Mouse (Mus musculus): ENCODE data around the gene Ccdc71. TPM values are rescaled to one million over a fixed set of nuclear protein-coding genes. Genes with fewer than 3 reads are reported as not detected.

Gene Ccdc71
- polyA plus RNA-seq, 1 experiment from 2014 or later, result 55.7 TPM

DNA sequence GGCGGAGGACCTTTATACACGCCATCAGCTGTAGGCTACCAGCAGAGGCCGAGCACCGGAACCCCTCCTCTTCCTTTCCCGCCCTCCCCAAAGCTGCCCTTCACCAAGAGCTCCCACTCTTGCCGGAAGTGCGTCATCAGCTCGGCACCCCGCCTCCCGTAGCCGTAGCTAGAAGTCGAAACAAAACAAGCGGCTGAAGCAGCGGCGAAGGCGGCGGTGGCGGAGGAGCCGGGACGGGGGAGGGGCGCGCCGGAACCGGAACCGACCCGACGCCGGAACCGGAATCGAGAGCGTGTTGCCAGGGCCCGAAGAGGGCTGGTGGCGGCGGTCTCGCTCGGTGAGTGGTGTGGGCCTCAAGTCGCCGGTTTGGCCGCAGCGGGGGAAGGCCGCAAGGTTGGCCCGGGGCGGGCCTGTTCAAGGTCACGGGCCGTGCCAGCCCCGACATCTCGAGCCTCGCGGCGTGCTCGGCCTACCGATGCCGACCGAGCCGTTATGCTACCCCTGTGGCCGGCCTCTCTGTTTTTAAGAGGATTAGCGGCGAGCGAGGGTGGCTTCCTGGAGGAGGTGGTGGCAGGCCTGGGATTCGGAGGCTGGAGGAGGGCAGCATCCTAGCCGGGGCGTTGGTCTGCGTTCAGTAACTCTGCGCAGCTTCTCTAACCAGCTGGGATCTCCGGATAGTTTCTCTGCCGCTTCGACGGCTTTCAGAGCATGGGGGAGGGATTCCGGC lies 30.4 kb downstream of the Ccdc71 start, which contains the start of gene Usp19:
Gene Usp19, plus strand, starts transcription at position 44 of the 727 bp plus-strand sequence.
- peak; percentile 95 for ATAC-seq (ENCODE audit: insufficient read depth, low FRiP score)
- WGBS, result under 1% methylated on average over 69 of the region's 69 CpGs
- H3K4me3 ChIP-seq (replicated peaks; ENCODE audit: low read length), result peak within 1 kb of the TSS; percentile 97
- no peaks in the 10 kb centered on the region for H3K27me3 ChIP-seq (ENCODE audit: control insufficient read depth, insufficient read depth, low read length)
- H3K27ac ChIP-seq (ENCODE audit: low read length), result peak within 1 kb of the TSS; percentile 99
- peaks cover 18% of the 10 kb centered on the region for H3K4me1 ChIP-seq (ENCODE audit: control insufficient read depth, insufficient read depth, low read length)
- H3K4me2 ChIP-seq (ENCODE audit: low read depth, low read length), result peak within 1 kb of the TSS; percentile 75
- H3K9ac ChIP-seq (ENCODE audit: low read length), result peak within 1 kb of the TSS; percentile 95
- no peaks in the 10 kb centered on the region for H3K9me3 ChIP-seq (replicated peaks; ENCODE audit: control insufficient read depth, low read length)
- peaks cover 47% of the 10 kb centered on the region for H3K36me3 ChIP-seq (ENCODE audit: control insufficient read depth, insufficient read depth, low read length)

DNA sequence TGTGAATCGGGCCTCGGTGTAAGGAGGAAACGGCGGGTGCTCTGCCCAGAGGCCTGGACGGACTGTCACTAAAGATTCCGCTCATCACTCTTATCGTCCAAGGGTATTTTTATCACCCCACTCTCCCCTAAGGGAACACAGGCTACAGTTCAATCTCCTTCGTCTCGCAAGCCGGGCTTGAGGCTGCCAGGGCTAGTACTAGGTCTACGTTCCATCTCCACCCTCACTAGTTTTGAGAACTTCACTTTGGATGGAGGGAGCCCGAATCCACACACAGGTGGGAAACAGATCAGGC lies 30.9 kb downstream of the Ccdc71 start:
- Histone ChIP-seq H3K27ac (ENCODE audit: low read length) (peak overlapping the region; percentile 99), H3K9me3 (replicated peaks; ENCODE audit: control insufficient read depth, low read length) (no peaks in the 10 kb centered on the region), H3K27me3 (ENCODE audit: control insufficient read depth, insufficient read depth, low read length) (no peaks in the 10 kb centered on the region), H3K9ac (ENCODE audit: low read length) (peak overlapping the region; percentile 95), H3K4me2 (ENCODE audit: low read depth, low read length) (peak overlapping the region; percentile 75), H3K36me3 (ENCODE audit: control insufficient read depth, insufficient read depth, low read length) (peaks cover 45% of the 10 kb centered on the region), H3K4me1 (ENCODE audit: control insufficient read depth, insufficient read depth, low read length) (peaks cover 18% of the 10 kb centered on the region), H3K4me3 (replicated peaks; ENCODE audit: low read length) (peak overlapping the region; percentile 97)
- 3% methylated on average over 12 of the region's 12 CpGs for WGBS
- no peak for ATAC-seq (ENCODE audit: insufficient read depth, low FRiP score)

DNA sequence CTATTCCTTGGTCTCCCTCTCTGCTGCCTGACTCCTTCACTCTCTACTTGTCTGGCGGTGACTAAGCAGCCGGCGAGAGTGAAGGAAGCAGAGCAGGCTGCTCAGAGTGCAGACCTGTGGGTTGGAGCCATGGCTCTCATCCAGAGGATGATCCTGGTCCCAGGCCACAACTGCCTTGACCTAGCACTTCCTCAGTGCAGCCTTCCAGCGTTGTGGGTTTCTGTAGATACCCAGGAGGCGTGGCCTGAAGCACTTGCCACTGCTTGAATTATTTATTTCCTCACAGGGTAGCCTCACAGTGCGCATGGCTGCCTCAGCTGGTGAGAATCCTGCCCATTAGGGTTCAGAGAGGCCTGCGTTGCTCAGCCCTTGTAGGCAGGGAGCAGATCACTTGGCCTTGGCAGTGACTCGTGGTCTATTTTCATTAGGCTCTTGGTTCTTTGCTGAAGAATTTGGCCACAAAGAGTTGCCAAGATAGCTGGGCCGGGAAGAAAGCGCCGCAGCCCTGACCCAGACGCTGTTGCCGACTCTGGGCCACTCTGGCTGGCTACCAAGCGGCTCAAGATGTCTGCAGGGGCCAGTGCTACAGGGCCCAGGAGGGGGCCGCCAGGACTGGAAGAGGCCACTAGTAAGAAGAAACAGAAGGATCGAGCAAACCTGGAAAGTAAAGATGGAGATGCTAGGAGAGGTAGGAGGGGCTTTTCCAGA lies 31.9 kb downstream of the Ccdc71 start:
- peak overlapping the region; percentile 95 for H3K9ac ChIP-seq (ENCODE audit: low read length)
- 75% methylated on average over 16 of the region's 16 CpGs for WGBS
- peak overlapping the region; percentile 97 for H3K4me3 ChIP-seq (replicated peaks; ENCODE audit: low read length)
- no peak for ATAC-seq (ENCODE audit: insufficient read depth, low FRiP score)
- H3K4me1 ChIP-seq (ENCODE audit: control insufficient read depth, insufficient read depth, low read length), result peaks cover 18% of the 10 kb centered on the region
- peak overlapping the region; percentile 75 for H3K4me2 ChIP-seq (ENCODE audit: low read depth, low read length)
- H3K9me3 ChIP-seq (replicated peaks; ENCODE audit: control insufficient read depth, low read length), result no peaks in the 10 kb centered on the region
- peaks cover 41% of the 10 kb centered on the region for H3K36me3 ChIP-seq (ENCODE audit: control insufficient read depth, insufficient read depth, low read length)
- H3K27ac ChIP-seq (ENCODE audit: low read length), result peak overlapping the region; percentile 14; the same call in 1 of the 2 replicates
- H3K27me3 ChIP-seq (ENCODE audit: control insufficient read depth, insufficient read depth, low read length), result no peaks in the 10 kb centered on the region

DNA sequence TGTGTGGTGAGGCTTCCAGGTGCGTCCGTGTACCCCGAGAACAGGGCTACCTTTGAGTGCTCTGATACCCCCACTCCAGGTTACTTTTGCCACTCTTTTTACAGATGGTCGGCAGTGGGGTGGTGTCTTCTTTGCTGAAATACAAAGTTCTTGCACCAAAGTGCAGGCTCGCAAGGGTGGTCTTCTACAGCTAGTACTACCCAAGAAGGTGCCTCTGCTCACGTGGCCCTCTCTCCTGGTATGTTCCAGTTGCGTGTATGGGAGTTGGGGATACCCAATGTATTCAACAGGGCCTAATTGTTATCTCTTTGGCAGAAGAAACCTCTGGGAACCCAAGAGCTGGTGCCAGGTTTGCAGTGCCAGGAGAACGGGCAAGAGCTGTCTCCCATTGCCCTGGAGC lies 32.9 kb downstream of the Ccdc71 start:
- WGBS, result 95% methylated on average over 8 of the region's 8 CpGs

DNA sequence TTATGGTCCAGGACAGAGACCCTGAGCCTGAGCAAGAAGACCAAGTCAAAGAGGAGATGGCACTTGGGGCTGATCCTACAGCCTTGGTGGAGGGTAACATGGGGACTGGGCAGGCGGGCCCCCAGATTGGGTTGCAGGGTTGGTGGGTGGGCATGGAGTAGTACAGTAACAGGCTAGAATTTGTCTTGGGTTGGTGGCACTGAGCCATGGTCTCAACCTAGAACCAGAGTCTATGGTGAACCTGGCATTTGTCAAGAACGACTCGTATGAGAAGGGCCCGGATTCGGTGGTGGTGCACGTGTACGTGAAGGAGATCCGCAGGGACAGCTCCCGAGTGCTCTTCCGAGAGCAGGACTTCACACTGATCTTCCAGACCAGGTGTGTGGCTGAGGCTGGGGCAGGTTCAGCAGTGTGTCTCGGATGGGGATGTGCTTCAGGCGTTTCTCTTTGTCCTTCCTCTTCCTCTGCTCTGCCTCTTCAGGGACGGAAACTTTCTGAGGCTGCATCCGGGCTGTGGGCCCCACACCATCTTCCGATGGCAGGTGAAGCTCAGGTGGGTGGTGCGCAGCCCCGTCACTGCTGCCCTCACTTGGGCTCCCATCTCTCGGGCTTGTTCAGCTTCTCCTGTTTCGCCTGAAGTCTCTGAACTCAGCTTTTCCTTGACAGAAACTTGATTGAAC lies 34.0 kb downstream of the Ccdc71 start:
- 93% methylated on average over 19 of the region's 19 CpGs for WGBS
- ATAC-seq (ENCODE audit: insufficient read depth, low FRiP score), result no peak
- no peak overlapping the region for H3K27ac ChIP-seq (ENCODE audit: low read length)
- H3K36me3 ChIP-seq (ENCODE audit: control insufficient read depth, insufficient read depth, low read length), result peaks cover 43% of the 10 kb centered on the region
- H3K9ac ChIP-seq (ENCODE audit: low read length), result no peak overlapping the region
- H3K4me3 ChIP-seq (replicated peaks; ENCODE audit: low read length), result no peak overlapping the region
- H3K4me2 ChIP-seq (ENCODE audit: low read depth, low read length), result no peak overlapping the region
- H3K9me3 ChIP-seq (replicated peaks; ENCODE audit: control insufficient read depth, low read length), result no peaks in the 10 kb centered on the region
- H3K4me1 ChIP-seq (ENCODE audit: control insufficient read depth, insufficient read depth, low read length), result peaks cover 18% of the 10 kb centered on the region
- no peaks in the 10 kb centered on the region for H3K27me3 ChIP-seq (ENCODE audit: control insufficient read depth, insufficient read depth, low read length)

More for the DNA sequence above, 32.9 kb downstream of the Ccdc71 start:
- Histone ChIP-seq H3K9me3 (replicated peaks; ENCODE audit: control insufficient read depth, low read length) (no peaks in the 10 kb centered on the region), H3K27ac (ENCODE audit: low read length) (no peak overlapping the region), H3K4me1 (ENCODE audit: control insufficient read depth, insufficient read depth, low read length) (peaks cover 18% of the 10 kb centered on the region), H3K4me2 (ENCODE audit: low read depth, low read length) (no peak overlapping the region), H3K36me3 (ENCODE audit: control insufficient read depth, insufficient read depth, low read length) (peaks cover 41% of the 10 kb centered on the region), H3K27me3 (ENCODE audit: control insufficient read depth, insufficient read depth, low read length) (no peaks in the 10 kb centered on the region), H3K4me3 (replicated peaks; ENCODE audit: low read length) (no peak overlapping the region), H3K9ac (ENCODE audit: low read length) (no peak overlapping the region)
- no peak for ATAC-seq (ENCODE audit: insufficient read depth, low FRiP score)

DNA sequence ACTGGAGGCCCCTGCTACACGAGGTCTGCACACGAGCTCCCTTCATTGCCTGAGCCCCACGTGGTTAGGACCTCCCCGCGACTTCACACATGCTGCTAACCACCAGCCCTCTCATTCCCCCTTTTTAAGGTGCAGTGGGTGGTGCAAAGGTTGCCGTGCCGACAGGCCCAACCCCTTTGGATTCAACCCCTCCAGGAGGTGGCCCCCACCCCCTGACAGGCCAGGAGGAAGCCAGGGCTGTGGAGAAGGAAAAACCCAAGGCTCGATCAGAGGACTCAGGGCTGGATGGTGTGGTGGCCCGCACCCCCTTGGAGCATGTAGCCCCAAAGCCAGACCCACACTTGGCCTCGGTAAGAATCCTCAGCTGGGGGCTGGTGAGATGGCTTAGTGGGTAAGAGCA lies 34.6 kb downstream of the Ccdc71 start:
- 75% methylated on average over 10 of the region's 10 CpGs for WGBS
- peaks cover 18% of the 10 kb centered on the region for H3K4me1 ChIP-seq (ENCODE audit: control insufficient read depth, insufficient read depth, low read length)
- H3K4me2 ChIP-seq (ENCODE audit: low read depth, low read length), result no peak overlapping the region
- no peak overlapping the region for H3K4me3 ChIP-seq (replicated peaks; ENCODE audit: low read length)
- H3K9ac ChIP-seq (ENCODE audit: low read length), result no peak overlapping the region
- peaks cover 49% of the 10 kb centered on the region for H3K36me3 ChIP-seq (ENCODE audit: control insufficient read depth, insufficient read depth, low read length)
- no peaks in the 10 kb centered on the region for H3K9me3 ChIP-seq (replicated peaks; ENCODE audit: control insufficient read depth, low read length)
- no peak overlapping the region for H3K27ac ChIP-seq (ENCODE audit: low read length)
- no peaks in the 10 kb centered on the region for H3K27me3 ChIP-seq (ENCODE audit: control insufficient read depth, insufficient read depth, low read length)
- no peak for ATAC-seq (ENCODE audit: insufficient read depth, low FRiP score)

DNA sequence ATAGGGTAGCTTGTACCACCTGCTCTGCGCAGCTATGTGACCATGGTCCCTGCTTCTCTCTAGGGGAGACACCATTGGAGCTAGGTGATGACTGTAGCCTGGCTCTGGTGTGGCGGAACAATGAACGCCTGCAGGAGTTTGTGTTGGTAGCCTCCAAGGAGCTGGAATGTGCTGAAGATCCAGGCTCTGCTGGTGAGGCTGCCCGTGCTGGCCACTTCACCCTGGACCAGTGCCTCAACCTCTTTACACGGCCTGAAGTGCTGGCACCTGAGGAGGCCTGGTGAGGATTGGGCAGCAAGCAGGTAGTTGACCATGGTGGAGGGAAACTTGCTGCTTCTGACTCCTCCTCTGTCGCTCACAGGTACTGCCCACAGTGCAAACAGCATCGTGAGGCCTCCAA lies 38.9 kb downstream of the Ccdc71 start:
- Histone ChIP-seq H3K9ac (ENCODE audit: low read length) (no peak overlapping the region), H3K9me3 (replicated peaks; ENCODE audit: control insufficient read depth, low read length) (no peaks in the 10 kb centered on the region), H3K4me2 (ENCODE audit: low read depth, low read length) (no peak overlapping the region), H3K36me3 (ENCODE audit: control insufficient read depth, insufficient read depth, low read length) (peaks cover 54% of the 10 kb centered on the region), H3K27me3 (ENCODE audit: control insufficient read depth, insufficient read depth, low read length) (no peaks in the 10 kb centered on the region), H3K27ac (ENCODE audit: low read length) (no peak overlapping the region), H3K4me1 (ENCODE audit: control insufficient read depth, insufficient read depth, low read length) (no peaks in the 10 kb centered on the region), H3K4me3 (replicated peaks; ENCODE audit: low read length) (no peak overlapping the region)
- 91% methylated on average over 7 of the region's 7 CpGs for WGBS
- ATAC-seq (ENCODE audit: insufficient read depth, low FRiP score), result no peak

DNA sequence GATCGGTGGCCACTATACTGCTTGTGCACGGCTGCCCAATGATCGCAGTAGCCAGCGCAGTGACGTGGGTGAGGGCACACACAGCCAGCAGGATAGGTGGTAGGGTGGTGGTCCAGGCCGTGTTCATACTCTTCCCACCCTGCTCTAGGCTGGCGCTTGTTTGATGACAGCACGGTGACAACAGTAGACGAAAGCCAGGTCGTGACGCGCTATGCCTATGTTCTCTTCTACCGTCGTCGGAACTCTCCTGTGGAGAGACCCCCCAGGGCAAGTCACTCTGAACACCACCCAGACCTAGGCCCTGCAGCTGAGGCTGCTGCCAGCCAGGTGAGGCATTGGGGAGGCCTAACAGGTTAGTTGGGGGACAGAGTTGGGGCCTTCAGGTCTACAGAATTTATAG lies 39.6 kb downstream of the Ccdc71 start:
- H3K4me2 ChIP-seq (ENCODE audit: low read depth, low read length), result no peak overlapping the region
- H3K27ac ChIP-seq (ENCODE audit: low read length), result no peak overlapping the region
- H3K4me1 ChIP-seq (ENCODE audit: control insufficient read depth, insufficient read depth, low read length), result no peaks in the 10 kb centered on the region
- no peak overlapping the region for H3K9ac ChIP-seq (ENCODE audit: low read length)
- H3K4me3 ChIP-seq (replicated peaks; ENCODE audit: low read length), result no peak overlapping the region
- no peak for ATAC-seq (ENCODE audit: insufficient read depth, low FRiP score)
- H3K36me3 ChIP-seq (ENCODE audit: control insufficient read depth, insufficient read depth, low read length), result peaks cover 52% of the 10 kb centered on the region
- H3K27me3 ChIP-seq (ENCODE audit: control insufficient read depth, insufficient read depth, low read length), result no peaks in the 10 kb centered on the region
- no peaks in the 10 kb centered on the region for H3K9me3 ChIP-seq (replicated peaks; ENCODE audit: control insufficient read depth, low read length)
- WGBS, result 93% methylated on average over 15 of the region's 15 CpGs

DNA sequence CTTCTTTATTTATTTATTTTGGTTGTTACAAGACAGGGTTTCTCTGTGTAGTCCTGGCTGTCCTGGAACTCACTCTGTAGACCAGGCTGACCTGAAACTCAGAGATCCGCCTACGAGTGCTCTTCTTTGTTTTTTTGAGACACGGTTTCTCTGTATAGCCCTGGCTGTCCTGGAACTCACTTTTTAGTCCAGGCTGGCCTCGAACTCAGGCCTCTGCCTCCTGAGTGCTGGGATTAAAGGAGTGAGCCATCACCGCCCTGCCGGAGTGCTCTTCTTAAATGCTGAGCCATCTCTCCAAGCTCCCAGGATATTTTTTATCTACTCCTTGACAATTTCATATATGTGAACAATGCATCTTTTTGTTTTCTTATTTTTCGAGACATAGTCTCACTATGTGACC lies 46.6 kb downstream of the Ccdc71 start:
- Histone ChIP-seq H3K9me3 (replicated peaks; ENCODE audit: control insufficient read depth, low read length) (no peaks in the 10 kb centered on the region), H3K4me1 (ENCODE audit: control insufficient read depth, insufficient read depth, low read length) (peaks cover 7% of the 10 kb centered on the region; the same call in 1 of the 2 replicates), H3K27me3 (ENCODE audit: control insufficient read depth, insufficient read depth, low read length) (no peaks in the 10 kb centered on the region), H3K27ac (ENCODE audit: low read length) (peak overlapping the region; percentile 75; the same call in 1 of the 2 replicates), H3K9ac (ENCODE audit: low read length) (no peak overlapping the region), H3K4me3 (replicated peaks; ENCODE audit: low read length) (peak overlapping the region; percentile 74; the same call in 1 of the 2 replicates), H3K36me3 (ENCODE audit: control insufficient read depth, insufficient read depth, low read length) (peaks cover 8% of the 10 kb centered on the region; the same call in 1 of the 2 replicates), H3K4me2 (ENCODE audit: low read depth, low read length) (peak overlapping the region; percentile 88)
- WGBS, result 86% methylated on average over 7 of the region's 7 CpGs
- ATAC-seq (ENCODE audit: insufficient read depth, low FRiP score), result no peak
